Mouse (Mus musculus): ENCODE data around the gene Stx12. TPM values are rescaled to one million over a fixed set of nuclear protein-coding genes. Genes with fewer than 3 reads are reported as not detected.
"Not testable (repeated sequence)": the region's sequence is repeated elsewhere in the genome, so short reads cannot be mapped to it uniquely, and the experiment has no call there.

The Stx12 gene
- total and polyA plus RNA-seq, 3 experiments, result 16.8 to 22.0 TPM; not detected in 1

DNA sequence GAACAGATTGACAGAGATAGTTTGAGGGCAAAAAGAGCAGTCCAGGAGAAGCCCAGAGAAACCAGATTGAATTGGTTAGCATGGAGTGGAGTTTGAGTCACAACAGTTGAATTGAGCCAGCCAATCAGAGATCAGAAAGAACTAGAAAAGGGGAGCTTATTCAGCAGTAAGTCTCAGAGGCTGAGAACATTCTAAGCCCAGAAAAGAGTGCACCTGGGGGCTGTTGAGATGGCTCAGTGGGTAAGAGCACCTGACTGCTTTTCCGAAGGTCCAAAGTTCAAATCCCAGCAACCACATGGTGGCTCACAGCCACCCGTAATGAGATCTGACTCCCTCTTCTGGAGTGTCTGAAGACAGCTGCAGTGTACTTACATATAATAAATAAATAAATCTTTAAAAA is 42.2 kb upstream of the Stx12 start:
- H3K36me3 ChIP-seq (ENCODE audit: control insufficient read depth in 1 of 2, insufficient read depth in 2 of 2, low read length in 2 of 2); H3K4me1 ChIP-seq (ENCODE audit: control insufficient read depth in 1 of 2, insufficient read depth in 2 of 2, low read length in 2 of 2); H3K79me2 ChIP-seq (ENCODE audit: control insufficient read depth, insufficient read depth, low read length, poor library complexity); H3K4me3 ChIP-seq (ENCODE audit: control insufficient read depth in 1 of 2, insufficient read depth in 1 of 2, low read depth in 2 of 2, low read length in 2 of 2); H3K9ac ChIP-seq (ENCODE audit: control insufficient read depth, low read depth, low read length, poor library complexity, severe bottlenecking); H3K9me3 ChIP-seq (replicated peaks; ENCODE audit: insufficient read depth, low read length); H3K27ac ChIP-seq (ENCODE audit: control insufficient read depth, low read depth, low read length): not testable (repeated sequence)
- DNase-seq (ENCODE audit: low read depth, low spot score), result peak; percentile 19
- H3K27me3 ChIP-seq (ENCODE audit: control insufficient read depth in 1 of 2, insufficient read depth in 2 of 2, low read length in 2 of 2), result peaks cover 18 to 19% of the 10 kb centered on the region in 2 experiments
- peak; percentile 62 for TF ChIP-seq TBP (IDR thresholded peaks at IDR 0.05; ENCODE audit: low read depth, low read length)

DNA sequence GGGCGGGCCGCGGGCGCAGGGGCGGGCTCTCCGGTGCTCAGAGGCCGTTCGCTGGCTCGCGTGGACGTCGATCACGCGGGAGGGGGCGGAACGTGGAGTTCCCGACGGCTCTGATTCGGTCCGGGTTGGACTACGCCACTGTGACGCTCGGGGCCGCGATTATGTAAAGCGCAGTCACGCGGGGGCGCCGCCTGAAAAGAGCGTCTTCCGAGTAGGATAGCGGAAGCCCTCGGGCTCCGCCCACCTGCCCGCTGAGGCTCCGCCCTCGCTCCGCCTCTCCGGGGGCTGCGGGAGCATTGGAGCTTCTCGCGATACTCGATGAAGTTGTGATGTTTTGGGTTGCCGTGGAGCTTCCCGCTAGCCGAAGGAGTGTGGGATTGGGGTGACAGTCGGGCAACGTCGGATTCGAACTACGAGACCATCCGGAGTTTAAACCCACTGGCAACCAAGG is 38.3 kb upstream of the Stx12 start, which contains the start of gene Fam76a:
Gene Fam76a, minus strand, starts transcription at position 1 of the 451 bp plus-strand sequence.
- peak within 1 kb of the TSS; percentile 84 for H3K9ac ChIP-seq (ENCODE audit: control insufficient read depth, low read depth, low read length, poor library complexity, severe bottlenecking)
- peaks cover 0 to 3% of the 10 kb centered on the region in 2 experiments; a peak in 2 of 4 replicates for H3K4me1 ChIP-seq (ENCODE audit: control insufficient read depth in 1 of 2, insufficient read depth in 2 of 2, low read length in 2 of 2)
- peaks cover 3% of the 10 kb centered on the region; the same call in 1 of the 2 replicates for H3K79me2 ChIP-seq (ENCODE audit: control insufficient read depth, insufficient read depth, low read length, poor library complexity)
- H3K36me3 ChIP-seq (ENCODE audit: control insufficient read depth in 1 of 2, insufficient read depth in 2 of 2, low read length in 2 of 2), result peaks cover 1 to 9% of the 10 kb centered on the region in 2 experiments; a peak in 2 of 4 replicates
- peak; percentile 99 for DNase-seq (ENCODE audit: low read depth, low spot score)
- peak within 1 kb of the TSS; percentile 41 for H3K27ac ChIP-seq (ENCODE audit: control insufficient read depth, low read depth, low read length)
- peak within 1 kb of the TSS; percentile 70 to 100 for H3K4me3 ChIP-seq (ENCODE audit: control insufficient read depth in 1 of 2, insufficient read depth in 1 of 2, low read depth in 2 of 2, low read length in 2 of 2)
- TF ChIP-seq ZNF384 (IDR thresholded peaks at IDR 0.05; ENCODE audit: low read depth, low read length) (no peak), MAFK (IDR thresholded peaks at IDR 0.05; ENCODE audit: borderline replicate concordance, low read depth, low read length) (no peak), POLR2AphosphoS5 (IDR thresholded peaks at IDR 0.05; ENCODE audit: borderline replicate concordance, low read depth, low read length) (no peak), UBTF (IDR thresholded peaks at IDR 0.05; ENCODE audit: borderline replicate concordance, insufficient read depth, low read depth, low read length) (no peak), MAX (IDR thresholded peaks at IDR 0.05; ENCODE audit: low read length) (peak; percentile 64), ELF1 (IDR thresholded peaks at IDR 0.05; ENCODE audit: low read depth, low read length) (peak; percentile 90), CHD2 (IDR thresholded peaks at IDR 0.05; ENCODE audit: low read length) (peak; percentile 100), KAT2A (conservative IDR thresholded peaks at IDR 0.05; ENCODE audit: low read depth, low read length) (no peak; the same call in 1 of the 2 replicates), MXI1 (IDR thresholded peaks at IDR 0.05; ENCODE audit: low read depth, low read length) (peak; percentile 81), ZMIZ1 (IDR thresholded peaks at IDR 0.05; ENCODE audit: low read depth, low read length) (no peak), SIN3A (IDR thresholded peaks at IDR 0.05; ENCODE audit: low read length) (peak; percentile 89), POLR2A (IDR thresholded peaks at IDR 0.05; ENCODE audit: control insufficient read depth in 1 of 2, insufficient read depth in 1 of 2, low read depth in 1 of 2, low read length in 2 of 2, poor library complexity in 1 of 2) (peak; percentile 47 to 57; a peak in 3 of 4 replicates), JUND (IDR thresholded peaks at IDR 0.05; ENCODE audit: low read depth, low read length) (no peak), ZKSCAN1 (IDR thresholded peaks at IDR 0.05; ENCODE audit: low read depth, low read length) (no peak), E2F4 (IDR thresholded peaks at IDR 0.05; ENCODE audit: borderline replicate concordance, low read depth, low read length) (no peak), MYB (IDR thresholded peaks at IDR 0.05; ENCODE audit: low read depth, low read length) (no peak), USF1 (IDR thresholded peaks at IDR 0.05; ENCODE audit: low read depth, low read length) (peak; percentile 85), NELFE (IDR thresholded peaks at IDR 0.05; ENCODE audit: low read depth, low read length) (no peak), BHLHE40 (IDR thresholded peaks at IDR 0.05; ENCODE audit: borderline replicate concordance, low read depth, low read length) (0 out of 2 replicates have a peak, but pooled peaks have one; percentile 21), HCFC1 (IDR thresholded peaks at IDR 0.05; ENCODE audit: low read depth, low read length) (peak; percentile 79)
- no peaks in the 10 kb centered on the region for H3K9me3 ChIP-seq (replicated peaks; ENCODE audit: insufficient read depth, low read length)
- H3K27me3 ChIP-seq (ENCODE audit: control insufficient read depth in 1 of 2, insufficient read depth in 2 of 2, low read length in 2 of 2), result peaks cover 9% of the 10 kb centered on the region in 2 experiments

Data from MEL (cell line).